Mouse (Mus musculus): ENCODE measurements around the gene Lrp2bp.

Lrp2bp gene

GRCm38 (mm10) chr8:46036217-46036616 is 37.1 kb downstream of the Lrp2bp start:
- DNase-seq, result no peak

GRCm38 (mm10) chr8:46039666-46040065 is 40.6 kb downstream of the Lrp2bp start:
- no peak for DNase-seq

- no peak for DNase-seq
Measured at GRCm38 (mm10) chr8:46040260-46040659, 41.2 kb downstream of the Lrp2bp start.

GRCm38 (mm10) chr8:46072798-46073197 is 73.7 kb downstream of the Lrp2bp start:
- no peak for DNase-seq

- no peak for DNase-seq
Measured at GRCm38 (mm10) chr8:46073540-46074140, 74.5 kb downstream of the Lrp2bp start.

- no peak for DNase-seq
Measured at GRCm38 (mm10) chr8:46075223-46075622, 76.1 kb downstream of the Lrp2bp start.

- no peak for DNase-seq
Measured at GRCm38 (mm10) chr8:46078866-46079265, 79.8 kb downstream of the Lrp2bp start.
